Mouse (Mus musculus) natural killer cell, adult 2 months (primary cell): ENCODE data around the gene Sufu.
A peak's percentile ranks its signal among the peaks of the same experiment; 100 is the strongest.

Experiments
- DNase-seq, 2 experiments: peaks; one replicate each; pipeline ENCODE4 v3.0.0; 2022; ENCODE audit warnings: low spot score in 2 of 2

The Sufu gene

GRCm38 (mm10) chr19:46394712-46395108, 2.0 kb upstream of the Sufu start:
- DNase-seq: no peak

GRCm38 (mm10) chr19:46395109-46396009, 1.3 kb upstream of the Sufu start, which contains the start of gene Actr1a:
Gene Actr1a, minus strand, starts transcription at chr19:46395748.
- DNase-seq: peak; percentile 96 to 97

- no peak for DNase-seq
These were observed 587 bp upstream of the Sufu start for GRCm38 (mm10) chr19:46396109-46396508.

GRCm38 (mm10) chr19:46397436-46398001, 823 bp downstream of the Sufu start:
- no peak for DNase-seq

GRCm38 (mm10) chr19:46398401-46398800, 1.7 kb downstream of the Sufu start:
- DNase-seq: no peak

GRCm38 (mm10) chr19:46399372-46399771, 2.7 kb downstream of the Sufu start:
- no peak for DNase-seq

- no peak for DNase-seq
These were observed 3.2 kb downstream of the Sufu start for GRCm38 (mm10) chr19:46399886-46400285.

- no peak for DNase-seq
These were observed 3.9 kb downstream of the Sufu start for GRCm38 (mm10) chr19:46400558-46400957.

GRCm38 (mm10) chr19:46404030-46404429, 7.3 kb downstream of the Sufu start:
- no peak for DNase-seq

GRCm38 (mm10) chr19:46406592-46407386, 10.1 kb downstream of the Sufu start:
- DNase-seq: no peak

GRCm38 (mm10) chr19:46409506-46409905, 12.8 kb downstream of the Sufu start:
- no peak for DNase-seq

GRCm38 (mm10) chr19:46412056-46412805, 15.5 kb downstream of the Sufu start:
- DNase-seq: no peak

- DNase-seq: no peak
These were observed 17.3 kb downstream of the Sufu start for GRCm38 (mm10) chr19:46413969-46414368.

GRCm38 (mm10) chr19:46414486-46414885, 17.8 kb downstream of the Sufu start:
- no peak for DNase-seq

GRCm38 (mm10) chr19:46416276-46416675, 19.6 kb downstream of the Sufu start:
- DNase-seq: no peak

- no peak for DNase-seq
These were observed 21.4 kb downstream of the Sufu start for GRCm38 (mm10) chr19:46418051-46418450.

GRCm38 (mm10) chr19:46420410-46420809, 23.7 kb downstream of the Sufu start:
- DNase-seq: no peak

GRCm38 (mm10) chr19:46422384-46423338, 26.0 kb downstream of the Sufu start:
- no peak for DNase-seq

- DNase-seq: no peak
These were observed 28.6 kb downstream of the Sufu start for GRCm38 (mm10) chr19:46425266-46425665.

- DNase-seq: no peak
These were observed 29.8 kb downstream of the Sufu start for GRCm38 (mm10) chr19:46426488-46426887.
